Mouse (Mus musculus): Measurements from ENCODE around the gene Bcl9l. TPM values are rescaled to one million over a fixed set of nuclear protein-coding genes. Genes with fewer than 3 reads are reported as not detected.

Gene Bcl9l
- polyA plus RNA-seq, 1 experiment, result 61.6 TPM

- peaks cover 12% of the 10 kb centered on the region for H3K4me1 ChIP-seq (ENCODE audit: control insufficient read depth, insufficient read depth, low read length)
- peak overlapping the region; percentile 84 for H3K4me3 ChIP-seq (ENCODE audit: insufficient read depth, low read length)
- H3K27ac ChIP-seq (ENCODE audit: insufficient read depth, low read length), result peak overlapping the region; percentile 75
- TF ChIP-seq POLR2A (IDR thresholded peaks at IDR 0.05; ENCODE audit: low read depth, low read length) (no peak; the same call in 1 of the 2 replicates), CTCF (IDR thresholded peaks at IDR 0.05; ENCODE audit: borderline replicate concordance, insufficient read depth, low read length) (no peak)
Observed at GRCm38 (mm10) chr9:44483041-44483509, 450 bp downstream of the Bcl9l start.

- Histone ChIP-seq H3K4me3 (ENCODE audit: insufficient read depth, low read length) (peak overlapping the region; percentile 84), H3K27ac (ENCODE audit: insufficient read depth, low read length) (peak overlapping the region; percentile 75), H3K4me1 (ENCODE audit: control insufficient read depth, insufficient read depth, low read length) (peaks cover 14% of the 10 kb centered on the region)
- no peak for TF ChIP-seq CTCF (IDR thresholded peaks at IDR 0.05; ENCODE audit: borderline replicate concordance, insufficient read depth, low read length)
- peak; percentile 57; the same call in 1 of the 2 replicates for TF ChIP-seq POLR2A (IDR thresholded peaks at IDR 0.05; ENCODE audit: low read depth, low read length)
Observed at GRCm38 (mm10) chr9:44483510-44484044, 952 bp downstream of the Bcl9l start.

GRCm38 (mm10) chr9:44484311-44485104 lies 1.9 kb downstream of the Bcl9l start:
- TF ChIP-seq POLR2A (IDR thresholded peaks at IDR 0.05; ENCODE audit: low read depth, low read length) (no peak), CTCF (IDR thresholded peaks at IDR 0.05; ENCODE audit: borderline replicate concordance, insufficient read depth, low read length) (no peak)
- peaks cover 16% of the 10 kb centered on the region for H3K4me1 ChIP-seq (ENCODE audit: control insufficient read depth, insufficient read depth, low read length)
- peak overlapping the region; percentile 84 for H3K4me3 ChIP-seq (ENCODE audit: insufficient read depth, low read length)
- H3K27ac ChIP-seq (ENCODE audit: insufficient read depth, low read length), result peak overlapping the region; percentile 75

GRCm38 (mm10) chr9:44485105-44485515 lies 2.5 kb downstream of the Bcl9l start:
- Histone ChIP-seq H3K4me1 (ENCODE audit: control insufficient read depth, insufficient read depth, low read length) (peaks cover 19% of the 10 kb centered on the region), H3K27ac (ENCODE audit: insufficient read depth, low read length) (0 out of 2 replicates have a peak overlapping the region, but pooled peaks have one; percentile 75), H3K4me3 (ENCODE audit: insufficient read depth, low read length) (peak overlapping the region; percentile 84)
- no peak for TF ChIP-seq POLR2A (IDR thresholded peaks at IDR 0.05; ENCODE audit: low read depth, low read length)

- Histone ChIP-seq H3K4me1 (ENCODE audit: control insufficient read depth, insufficient read depth, low read length) (peaks cover 16% of the 10 kb centered on the region), H3K4me3 (ENCODE audit: insufficient read depth, low read length) (peak overlapping the region; percentile 84), H3K27ac (ENCODE audit: insufficient read depth, low read length) (peak overlapping the region; percentile 53)
- TF ChIP-seq POLR2A (IDR thresholded peaks at IDR 0.05; ENCODE audit: low read depth, low read length) (no peak), CTCF (IDR thresholded peaks at IDR 0.05; ENCODE audit: borderline replicate concordance, insufficient read depth, low read length) (no peak)
Observed at GRCm38 (mm10) chr9:44485516-44486161, 3.0 kb downstream of the Bcl9l start.

GRCm38 (mm10) chr9:44486335-44486734 lies 3.7 kb downstream of the Bcl9l start:
- Histone ChIP-seq H3K4me3 (ENCODE audit: insufficient read depth, low read length) (peak overlapping the region; percentile 84), H3K27ac (ENCODE audit: insufficient read depth, low read length) (peak overlapping the region; percentile 96), H3K4me1 (ENCODE audit: control insufficient read depth, insufficient read depth, low read length) (peaks cover 15% of the 10 kb centered on the region)
- TF ChIP-seq POLR2A (IDR thresholded peaks at IDR 0.05; ENCODE audit: low read depth, low read length), result peak; percentile 50; the same call in 1 of the 2 replicates
- no peak for TF ChIP-seq CTCF (IDR thresholded peaks at IDR 0.05; ENCODE audit: borderline replicate concordance, insufficient read depth, low read length)

- H3K4me3 ChIP-seq (ENCODE audit: insufficient read depth, low read length), result peak overlapping the region; percentile 39
- peak overlapping the region; percentile 96 for H3K27ac ChIP-seq (ENCODE audit: insufficient read depth, low read length)
- no peak for TF ChIP-seq CTCF (IDR thresholded peaks at IDR 0.05; ENCODE audit: borderline replicate concordance, insufficient read depth, low read length)
- TF ChIP-seq POLR2A (IDR thresholded peaks at IDR 0.05; ENCODE audit: low read depth, low read length), result 0 out of 2 replicates have a peak, but pooled peaks have one; percentile 46
- peaks cover 15% of the 10 kb centered on the region for H3K4me1 ChIP-seq (ENCODE audit: control insufficient read depth, insufficient read depth, low read length)
Observed at GRCm38 (mm10) chr9:44486741-44487421, 4.3 kb downstream of the Bcl9l start.

GRCm38 (mm10) chr9:44487441-44487840 lies 4.8 kb downstream of the Bcl9l start:
- Histone ChIP-seq H3K4me1 (ENCODE audit: control insufficient read depth, insufficient read depth, low read length) (peaks cover 15% of the 10 kb centered on the region), H3K27ac (ENCODE audit: insufficient read depth, low read length) (peak overlapping the region; percentile 96), H3K4me3 (ENCODE audit: insufficient read depth, low read length) (0 out of 2 replicates have a peak overlapping the region, but pooled peaks have one; percentile 39)
- peak; percentile 43; the same call in 1 of the 2 replicates for TF ChIP-seq POLR2A (IDR thresholded peaks at IDR 0.05; ENCODE audit: low read depth, low read length)
- TF ChIP-seq CTCF (IDR thresholded peaks at IDR 0.05; ENCODE audit: borderline replicate concordance, insufficient read depth, low read length), result no peak

GRCm38 (mm10) chr9:44488416-44488815 lies 5.8 kb downstream of the Bcl9l start:
- TF ChIP-seq CTCF (IDR thresholded peaks at IDR 0.05; ENCODE audit: borderline replicate concordance, insufficient read depth, low read length), result no peak
- TF ChIP-seq POLR2A (IDR thresholded peaks at IDR 0.05; ENCODE audit: low read depth, low read length), result no peak
- Histone ChIP-seq H3K4me1 (ENCODE audit: control insufficient read depth, insufficient read depth, low read length) (peaks cover 16% of the 10 kb centered on the region), H3K4me3 (ENCODE audit: insufficient read depth, low read length) (no peak overlapping the region)

More at GRCm38 (mm10) chr9:44488416-44488815, 5.8 kb downstream of the Bcl9l start:
- peak overlapping the region; percentile 96 for H3K27ac ChIP-seq (ENCODE audit: insufficient read depth, low read length)
